Mouse (Mus musculus): ENCODE data around the gene Grik4.

Grik4 gene

DNA sequence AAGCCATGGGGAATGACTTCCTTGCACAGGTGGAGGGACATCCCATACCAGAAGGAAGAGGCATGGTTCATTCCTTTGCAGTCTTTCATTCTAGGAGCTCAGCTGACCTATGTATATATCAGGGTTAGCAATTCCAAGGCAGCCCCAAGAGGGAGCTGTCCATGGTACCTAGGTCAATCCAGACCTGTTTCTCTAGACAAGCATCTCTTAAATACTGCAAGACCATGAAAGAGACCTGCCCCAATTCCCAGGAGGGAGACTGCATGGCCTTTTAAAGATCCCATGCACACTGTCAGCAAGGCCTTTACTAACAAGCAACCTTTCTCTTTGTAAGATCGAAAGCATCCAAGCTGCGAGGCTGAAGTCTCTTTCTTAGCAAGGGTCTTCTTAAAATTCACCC lies 291.5 kb downstream of the Grik4 start:
- DNase-seq: no peak

DNA sequence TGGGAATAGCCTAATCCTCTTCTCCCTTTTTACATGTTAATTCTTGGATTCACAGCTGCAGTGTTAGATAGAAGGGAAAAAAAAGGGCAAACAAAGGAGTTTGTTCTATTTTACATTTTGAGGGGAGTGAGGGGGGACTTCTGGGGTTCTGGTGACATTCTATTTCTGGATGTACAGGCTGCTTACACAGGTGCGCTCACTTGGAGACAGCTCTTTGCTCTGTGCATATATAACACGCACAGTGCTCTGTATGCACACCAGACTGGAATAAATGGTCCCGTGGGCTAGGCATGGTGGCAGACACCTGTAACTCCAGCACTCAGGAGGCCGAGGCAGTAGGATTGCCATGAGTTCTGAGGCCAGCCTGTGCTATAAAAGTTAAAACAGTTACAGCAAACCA lies 292.0 kb downstream of the Grik4 start:
- DNase-seq: no peak

DNA sequence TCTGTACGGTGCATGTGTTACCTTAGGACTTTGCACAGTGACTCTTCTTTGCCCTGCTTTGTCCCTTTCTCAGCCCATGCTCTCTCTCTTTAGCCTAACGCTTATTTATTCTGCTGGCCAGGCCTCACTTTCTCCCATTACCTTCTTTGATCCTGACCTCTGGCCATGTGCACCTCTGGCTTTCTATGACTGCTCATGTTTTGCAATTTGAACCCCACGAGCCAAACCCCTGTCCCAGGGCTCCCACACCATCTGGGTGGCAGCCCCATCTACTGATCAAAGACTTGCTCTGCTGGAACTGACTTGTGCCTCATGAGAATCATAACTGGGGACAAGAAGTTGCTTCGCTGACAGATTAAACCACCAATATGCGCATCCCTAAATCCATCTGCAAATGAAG lies 294.4 kb downstream of the Grik4 start:
- no peak for DNase-seq

DNA sequence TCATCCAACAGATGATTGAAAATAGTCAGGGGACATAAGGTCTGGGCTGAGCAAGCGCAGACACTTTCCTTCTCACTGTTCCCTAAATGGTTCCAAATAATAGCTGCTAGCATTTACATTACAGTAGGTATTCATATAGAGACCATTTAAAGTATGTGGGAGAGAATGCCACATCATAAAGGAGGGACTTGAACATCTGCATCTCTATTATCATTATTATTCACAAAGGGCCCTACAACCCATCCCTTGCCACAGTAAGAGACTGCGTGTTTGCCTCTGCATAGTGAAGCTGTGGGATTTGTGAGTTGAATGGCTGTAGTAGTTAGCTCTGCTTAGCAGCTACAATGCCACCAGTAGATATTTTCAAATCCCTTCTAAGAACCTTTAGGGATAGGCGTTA lies 296.2 kb downstream of the Grik4 start:
- DNase-seq: no peak

DNA sequence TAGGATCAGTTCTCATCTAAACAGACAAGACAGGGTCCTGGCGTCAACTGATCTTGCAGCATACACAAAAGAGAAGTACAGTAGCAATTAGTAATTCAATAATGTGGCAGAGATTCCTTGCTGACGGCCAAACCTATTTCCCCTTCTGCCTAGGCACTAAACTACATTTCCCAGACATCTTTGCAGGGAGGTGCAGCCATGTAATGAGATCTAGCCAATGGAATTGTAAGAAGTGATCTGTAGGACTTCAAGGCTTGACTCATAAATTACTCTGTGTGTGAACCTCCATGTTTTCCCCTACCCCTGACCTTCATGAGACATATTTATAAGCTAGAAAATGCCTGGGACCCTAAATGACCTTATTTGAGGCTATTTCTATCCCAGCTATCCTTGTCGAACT lies 296.7 kb downstream of the Grik4 start:
- no peak for DNase-seq

DNA sequence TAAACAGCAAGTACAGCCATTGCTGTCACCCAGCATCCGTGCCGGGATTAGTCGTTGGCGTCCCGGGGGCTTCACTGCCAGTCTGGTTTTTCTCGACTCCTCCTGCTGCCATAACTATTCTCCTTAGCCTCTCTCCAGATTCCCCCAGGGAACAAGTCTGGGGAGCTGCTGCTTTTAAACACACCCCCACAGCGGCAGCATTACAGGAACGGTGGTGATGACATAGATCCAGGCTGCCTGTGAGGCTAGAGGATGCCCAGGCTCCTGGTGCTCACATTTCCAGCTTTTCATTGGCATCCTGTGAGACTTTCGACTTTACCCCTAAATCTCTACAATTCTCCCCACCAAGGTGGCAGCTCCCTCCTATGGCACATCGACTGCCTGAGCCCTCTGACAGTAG lies 297.5 kb downstream of the Grik4 start:
- no peak for DNase-seq

DNA sequence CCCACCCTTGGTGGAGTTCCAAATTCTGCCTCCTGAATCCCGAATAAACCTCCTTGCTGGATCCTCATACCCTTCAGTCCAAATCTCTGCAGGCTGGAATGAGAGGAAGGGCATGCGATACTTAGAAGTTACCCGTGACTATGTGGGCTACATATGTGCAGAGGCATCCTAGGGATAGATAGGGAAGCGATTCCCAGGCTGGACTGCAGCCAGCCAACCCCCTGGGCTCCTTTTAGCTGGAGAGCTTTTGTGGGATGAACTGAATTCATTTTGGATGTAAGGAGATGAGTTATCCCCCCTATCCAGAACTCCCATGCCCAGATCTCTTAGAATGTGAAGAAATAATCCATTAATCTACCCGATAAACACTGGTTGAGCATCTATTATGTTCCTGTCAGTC lies 299.1 kb downstream of the Grik4 start:
- DNase-seq: no peak

DNA sequence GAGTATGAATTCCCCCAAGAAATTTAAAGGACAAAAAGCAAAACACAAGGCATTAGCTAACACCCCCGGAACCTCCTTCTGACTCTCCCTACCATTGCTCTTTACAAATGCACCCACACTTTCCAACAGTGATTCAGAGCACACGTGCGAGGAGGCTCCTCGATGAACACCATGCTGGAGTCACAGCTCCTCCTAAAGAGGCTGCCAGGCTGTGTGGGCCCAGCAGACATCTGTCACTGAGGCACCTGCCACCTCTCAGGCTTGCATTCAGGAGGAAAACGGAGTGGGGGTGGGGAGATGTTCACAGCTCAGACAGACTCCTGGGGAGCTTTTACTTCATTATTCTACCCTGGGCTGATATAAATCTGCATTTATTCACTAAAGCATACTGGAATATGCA lies 301.5 kb downstream of the Grik4 start:
- DNase-seq: no peak

DNA sequence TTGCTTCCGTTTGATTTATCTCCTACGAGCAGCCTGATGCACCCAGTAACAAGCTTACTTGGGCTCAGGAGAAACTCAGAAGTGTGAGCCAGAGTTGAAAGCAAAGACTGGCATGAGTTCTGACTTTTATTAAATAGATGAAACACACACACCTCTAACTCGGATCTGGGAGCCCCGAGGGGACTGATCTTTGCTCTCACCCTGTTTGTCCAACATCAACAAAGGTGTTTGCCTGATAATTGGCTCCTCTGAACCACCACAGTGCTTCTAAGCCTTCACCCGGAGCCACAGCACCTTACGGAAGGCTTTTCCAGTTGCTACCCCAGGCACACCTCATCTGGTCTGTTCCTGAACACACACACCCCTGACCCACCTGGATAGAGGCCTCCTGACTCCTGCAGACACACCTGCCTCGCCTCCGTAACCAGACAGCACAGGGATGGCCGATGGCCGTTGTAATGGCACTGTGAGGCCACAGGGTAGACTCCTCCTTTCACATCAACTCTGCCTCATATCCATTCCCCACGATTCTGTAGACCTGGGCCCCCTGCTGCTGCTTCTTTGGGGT lies 302.7 kb downstream of the Grik4 start:
- DNase-seq: no peak

DNA sequence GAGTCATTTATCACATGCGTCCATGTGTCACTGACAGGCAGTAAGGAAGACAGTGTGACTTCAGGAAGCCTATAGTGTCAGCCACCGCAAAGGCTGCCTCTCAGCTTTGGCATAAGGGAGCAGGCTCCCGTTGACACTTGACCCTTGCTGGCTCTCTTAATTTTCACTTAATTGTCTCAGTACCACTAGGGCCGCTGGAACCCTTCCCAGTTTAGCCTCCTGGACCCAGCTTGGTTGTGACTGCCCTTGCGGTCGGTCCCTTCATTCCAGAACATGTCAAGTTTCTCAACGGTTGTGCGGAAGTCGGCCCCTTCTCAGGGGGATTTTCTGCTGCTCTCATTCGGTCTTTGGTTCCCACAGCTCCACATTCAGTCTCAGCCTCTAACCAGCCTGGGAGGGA lies 307.8 kb downstream of the Grik4 start:
- no peak for DNase-seq

DNA sequence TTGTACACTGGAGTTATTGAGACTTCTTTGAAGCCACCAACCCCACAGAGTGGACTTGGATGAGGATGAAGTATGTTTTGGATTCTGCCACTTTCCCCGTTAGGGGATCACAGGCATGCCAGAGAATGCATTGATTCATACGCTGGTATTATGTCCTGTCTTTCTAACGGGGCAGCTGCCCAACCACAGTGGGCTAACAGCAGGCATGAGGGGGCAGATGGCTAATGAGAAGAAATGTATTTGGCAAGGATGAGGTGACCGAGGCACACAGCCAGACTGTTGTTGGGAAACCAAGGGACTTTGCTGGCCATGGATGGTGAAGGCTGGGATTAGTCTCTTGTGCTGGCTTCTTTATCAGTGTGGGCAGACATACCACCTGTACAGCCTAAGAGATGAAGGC lies 312.8 kb downstream of the Grik4 start:
- DNase-seq: no peak

DNA sequence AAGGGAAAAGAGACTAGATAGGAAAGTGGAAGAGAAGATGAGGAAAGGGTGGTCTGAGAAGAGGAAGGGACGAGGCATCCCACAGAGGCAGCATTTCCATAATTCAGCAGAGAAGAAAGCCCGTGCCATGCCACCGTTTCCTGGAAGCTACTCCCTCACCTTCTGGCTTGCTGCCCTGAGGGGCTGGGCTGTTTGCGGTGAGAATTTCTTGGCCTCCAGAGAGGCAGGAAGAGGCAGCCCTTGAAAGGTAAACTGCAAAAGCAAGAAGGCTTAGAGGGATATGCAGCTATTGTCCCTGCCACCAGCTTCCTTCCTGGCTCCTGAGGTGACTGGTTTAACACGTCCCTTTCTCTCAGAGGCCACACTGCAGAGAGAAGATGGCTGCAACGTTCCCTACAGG lies 316.7 kb downstream of the Grik4 start:
- DNase-seq: no peak

DNA sequence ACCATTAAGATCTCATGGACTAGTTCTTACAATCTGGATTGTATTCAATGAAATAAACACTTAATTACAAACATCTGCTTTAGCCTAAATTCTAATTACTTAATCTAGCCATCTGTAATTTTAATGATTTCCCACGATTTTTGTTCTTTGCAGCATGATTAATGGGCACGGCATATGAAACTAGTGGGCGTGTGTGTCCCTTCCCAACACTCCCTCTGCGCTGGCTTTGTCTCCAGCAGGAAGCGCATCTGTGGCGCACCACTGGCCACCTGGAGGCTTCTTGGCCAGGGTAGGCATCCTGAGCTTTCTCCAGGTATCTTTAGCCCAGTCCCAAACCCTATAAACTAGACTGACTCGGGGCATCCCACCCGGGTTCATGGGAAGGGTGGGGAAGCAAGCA lies 317.1 kb downstream of the Grik4 start:
- DNase-seq: no peak

DNA sequence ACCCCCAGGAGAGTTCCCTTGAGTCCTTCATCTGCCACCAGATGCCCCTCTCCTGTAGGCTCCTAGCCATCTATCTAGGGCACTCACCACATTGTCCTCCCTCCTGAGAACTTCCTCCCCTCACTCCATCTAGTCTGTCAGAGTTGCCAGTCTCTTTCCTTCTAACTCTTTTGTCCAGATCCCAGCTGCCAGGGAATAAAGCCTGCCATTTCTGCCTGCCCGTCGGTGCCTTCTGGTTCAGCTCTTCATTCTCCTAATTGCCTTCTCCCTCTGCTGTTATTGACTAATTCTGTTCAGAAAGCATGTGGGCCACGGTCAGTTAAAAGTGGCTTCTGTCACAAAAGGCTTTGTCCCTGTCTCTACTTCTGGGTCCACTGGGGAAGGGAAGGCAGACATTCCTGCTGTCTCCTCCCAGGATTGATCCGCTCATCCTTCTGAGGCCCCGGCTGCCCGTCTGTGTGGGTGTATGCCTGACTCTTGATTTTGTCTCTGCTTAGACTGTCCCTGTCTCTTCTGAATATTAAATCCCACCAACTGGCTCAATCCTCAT lies 318.0 kb downstream of the Grik4 start:
- DNase-seq: no peak

DNA sequence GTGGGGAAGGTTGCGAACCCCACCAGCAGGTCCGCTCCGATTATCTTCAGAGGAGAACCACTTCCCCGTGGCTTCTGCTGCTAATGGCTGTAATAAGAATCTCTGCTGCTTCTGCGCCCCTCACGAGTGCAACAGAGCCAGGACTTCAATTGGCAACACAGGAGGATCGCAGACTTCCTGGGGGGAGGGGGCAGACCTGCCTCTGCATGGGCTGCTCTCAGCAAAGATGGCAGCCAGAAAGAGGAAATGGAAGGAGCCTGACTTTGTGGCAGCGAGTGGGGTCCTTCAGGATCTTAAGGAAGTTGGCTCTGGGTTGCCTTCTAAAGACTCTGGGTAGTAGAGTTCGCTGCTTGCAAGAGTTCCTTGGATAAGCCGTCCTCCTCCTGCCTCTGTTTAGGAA lies 329.9 kb downstream of the Grik4 start:
- no peak for DNase-seq

DNA sequence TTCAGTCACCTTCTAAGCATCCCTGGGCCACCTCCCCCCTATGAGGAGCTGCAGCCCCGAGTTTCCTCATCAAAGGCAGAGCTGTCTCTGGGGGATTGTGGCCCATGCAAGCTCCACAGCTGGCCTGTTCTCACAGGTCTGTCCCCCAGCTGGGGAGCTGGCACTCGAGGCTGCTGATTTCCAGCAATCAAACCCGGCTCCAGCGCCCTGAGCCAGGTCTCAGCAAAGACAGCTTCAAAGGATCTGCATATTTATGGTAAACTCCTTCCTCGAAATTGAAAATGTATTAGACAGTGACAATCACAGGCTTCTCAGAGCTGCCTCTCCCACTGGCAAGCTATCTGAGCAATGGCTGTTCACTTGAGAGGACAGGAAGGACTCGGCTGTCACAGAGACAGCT lies 330.5 kb downstream of the Grik4 start:
- no peak for DNase-seq

DNA sequence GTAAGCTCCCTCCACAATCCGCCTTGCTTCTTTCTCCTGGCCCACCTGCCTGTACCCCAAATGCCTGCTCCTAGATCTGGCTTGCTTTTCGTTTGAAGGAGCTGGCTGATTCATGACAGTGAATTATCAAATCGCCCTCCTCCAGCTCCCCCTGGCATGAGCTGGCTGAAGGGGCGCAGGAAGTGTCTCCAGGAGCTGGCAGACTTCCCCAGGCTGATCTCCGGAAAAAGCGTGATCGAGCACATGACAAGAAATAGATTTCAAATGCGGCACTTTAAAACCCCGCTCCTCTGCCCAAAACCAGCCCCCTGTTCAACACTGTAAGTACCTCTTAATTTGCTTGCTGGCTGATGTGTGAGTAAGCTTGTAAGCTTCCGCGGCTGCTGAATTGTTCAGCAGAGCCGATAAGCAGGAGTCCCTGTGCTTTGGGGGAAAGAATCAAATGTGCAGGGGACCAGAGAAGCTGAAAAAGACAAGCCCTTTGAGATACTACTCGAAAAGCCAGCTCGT lies 331.8 kb downstream of the Grik4 start:
- DNase-seq: no peak

DNA sequence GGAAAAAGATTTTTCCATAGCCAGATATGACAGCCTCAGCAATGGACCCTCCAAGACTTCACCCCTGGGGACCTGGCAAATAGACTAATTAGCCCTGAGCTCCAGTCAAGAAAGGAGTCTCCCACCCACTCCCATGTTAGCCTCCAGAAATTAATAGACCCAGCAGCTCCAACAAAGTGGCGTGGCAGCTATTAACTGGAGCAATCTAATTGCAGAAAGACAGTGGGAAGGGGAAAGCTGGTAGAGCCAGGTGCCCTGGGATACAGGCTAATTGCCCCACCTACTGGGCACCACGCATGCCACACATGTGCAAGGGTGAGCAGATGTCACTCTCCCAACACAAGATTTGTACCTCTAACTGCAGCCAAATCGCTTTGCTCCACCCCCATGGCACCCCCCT lies 342.8 kb downstream of the Grik4 start:
- DNase-seq: no peak

DNA sequence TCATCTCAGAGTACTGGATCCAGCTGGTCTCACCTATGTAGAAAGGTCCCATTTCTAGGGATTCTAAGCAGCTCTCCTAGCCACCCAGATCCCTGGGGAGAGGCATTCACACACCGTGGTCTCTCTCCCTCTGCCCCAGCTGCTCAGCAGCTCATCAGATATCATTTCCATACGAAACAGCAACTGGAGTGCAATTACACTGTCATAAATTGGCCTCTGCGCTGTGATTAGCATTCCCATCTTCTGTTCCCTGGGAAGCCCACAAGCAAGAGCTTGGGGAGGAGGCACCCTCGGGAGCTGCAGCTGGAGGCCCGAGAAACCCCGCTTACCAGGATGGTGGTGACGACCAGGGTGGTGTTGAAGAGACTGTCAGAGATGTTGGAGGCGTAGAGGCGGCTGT lies 346.8 kb downstream of the Grik4 start:
- no peak for DNase-seq

DNA sequence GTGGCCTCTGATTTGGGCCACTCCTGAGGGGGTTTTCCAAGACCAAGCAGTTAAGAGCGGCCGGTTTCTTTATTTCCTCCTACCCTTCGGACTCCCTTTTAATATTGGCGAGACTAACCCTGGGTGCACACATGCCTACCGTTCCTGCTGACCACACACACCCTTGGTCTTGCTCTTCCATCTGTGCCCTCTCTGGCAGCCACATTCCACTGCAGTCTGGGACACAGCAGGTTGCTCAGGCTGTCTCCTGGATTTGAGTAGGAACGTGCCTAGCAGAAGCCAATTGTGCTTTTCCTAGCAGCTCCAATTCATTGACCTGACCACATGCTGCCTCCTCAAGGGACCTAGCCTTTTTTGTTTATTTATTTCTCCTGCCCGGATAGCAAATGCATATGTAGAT lies 365.8 kb downstream of the Grik4 start:
- no peak for DNase-seq

DNA sequence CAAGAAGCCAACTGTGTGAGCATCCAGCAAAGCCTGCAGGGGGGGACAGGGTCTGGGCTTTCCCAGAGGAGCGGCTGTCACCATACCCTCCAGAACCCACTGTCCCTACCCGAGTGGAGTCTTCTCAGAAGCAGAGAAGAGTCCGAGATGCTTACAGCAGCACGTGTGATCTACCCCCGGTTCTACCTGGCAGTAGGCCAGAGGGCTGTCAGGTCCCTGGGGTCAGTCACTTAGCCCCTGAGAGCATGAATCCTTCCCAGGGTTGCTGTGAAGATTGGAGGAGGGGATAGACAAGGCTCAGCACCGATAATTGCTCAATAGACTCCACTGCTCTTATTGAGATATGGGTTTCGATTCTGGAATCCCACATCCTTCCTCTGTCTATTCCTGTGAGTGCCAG lies 366.2 kb downstream of the Grik4 start:
- no peak for DNase-seq

DNA sequence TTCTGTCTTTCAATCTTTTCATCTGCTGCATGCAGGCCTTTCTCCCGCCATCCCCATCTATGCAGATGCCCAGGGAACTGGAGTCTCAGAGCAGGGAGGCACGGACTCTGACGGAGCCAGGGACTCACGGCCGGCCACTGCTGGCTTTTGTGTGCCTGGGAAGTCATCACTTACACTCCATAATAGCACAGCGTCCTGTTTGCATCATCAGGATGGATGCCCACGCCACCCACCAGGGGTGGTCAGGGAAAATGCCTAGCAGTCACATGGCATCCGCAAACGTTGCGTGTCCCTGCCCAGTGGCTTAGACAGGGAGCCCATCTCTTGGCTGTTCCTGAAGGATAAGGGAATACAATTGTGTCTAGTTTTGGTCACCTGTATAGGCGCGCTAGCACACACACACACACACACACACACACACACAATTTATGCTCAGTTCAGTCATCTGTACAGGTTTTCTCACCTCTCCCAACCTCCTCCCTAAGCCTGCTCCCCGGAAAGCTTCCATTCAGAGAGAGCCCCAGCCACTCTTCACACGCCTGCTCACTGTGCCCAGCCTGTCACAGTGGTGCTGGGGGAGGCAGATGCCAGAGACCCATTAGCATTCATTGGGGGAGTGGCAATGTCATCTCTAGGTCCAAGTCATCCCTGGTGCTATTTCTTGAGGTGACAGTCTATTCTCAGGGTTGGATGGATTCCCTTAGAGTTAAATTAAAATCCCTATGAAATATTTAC lies 370.5 kb downstream of the Grik4 start:
- DNase-seq: no peak

DNA sequence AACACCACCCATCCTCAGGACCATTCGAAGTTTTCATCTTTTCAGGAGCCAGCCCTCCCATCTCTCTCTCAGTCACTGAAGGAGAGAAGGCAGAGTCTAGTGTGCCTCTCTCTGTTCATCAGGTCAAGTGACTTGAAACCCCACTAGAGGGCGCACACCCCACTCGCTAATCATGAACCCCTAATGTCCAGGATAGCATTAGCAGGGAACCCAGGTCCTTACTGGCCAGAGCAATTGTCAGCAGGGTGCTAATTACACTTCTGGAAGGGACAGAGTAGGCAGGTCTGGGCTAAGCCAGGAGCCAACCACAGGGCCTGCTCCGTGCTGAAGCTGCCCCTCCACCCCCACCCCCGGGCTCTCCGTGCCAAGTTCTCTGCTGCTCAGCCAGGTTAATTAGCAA lies 371.1 kb downstream of the Grik4 start:
- peak; percentile 73 for DNase-seq

DNA sequence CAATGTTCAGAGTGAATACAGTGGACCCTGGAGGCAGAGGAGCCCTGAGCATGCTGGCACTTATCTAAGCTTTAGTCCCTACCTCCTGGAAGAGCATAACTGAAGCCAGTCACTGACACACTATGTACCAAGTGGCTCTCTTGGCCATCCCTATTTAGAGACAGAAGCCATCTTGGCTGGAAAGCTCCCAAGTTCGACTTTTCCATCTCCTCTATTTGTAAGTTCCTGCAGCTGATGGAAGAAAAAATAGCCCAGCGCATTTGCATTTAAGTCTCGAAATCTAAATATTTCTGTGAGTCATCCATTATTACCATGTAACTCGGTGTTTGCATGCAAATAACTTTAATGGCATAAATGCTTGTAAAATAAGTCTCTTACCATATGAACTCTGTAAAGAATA lies 378.4 kb downstream of the Grik4 start:
- DNase-seq: no peak

DNA sequence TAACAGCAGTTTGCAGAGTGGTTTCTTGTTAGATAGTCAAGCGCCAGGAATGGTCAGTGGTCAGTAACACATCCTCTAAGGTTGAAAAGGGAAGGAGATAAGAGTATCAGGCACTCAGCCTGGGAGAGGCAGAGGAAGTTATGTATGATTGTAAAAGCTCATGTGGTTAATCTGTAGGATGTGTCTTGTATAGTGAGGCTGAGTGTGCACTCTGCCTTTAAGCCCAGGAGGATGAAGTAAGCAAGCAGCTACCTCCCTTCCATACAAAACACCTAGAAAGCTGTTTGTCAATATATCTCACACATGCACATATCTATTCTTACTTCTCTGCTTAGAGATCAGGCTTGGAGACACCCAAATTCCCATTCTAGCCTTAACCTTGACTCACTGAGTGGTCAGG lies 389.1 kb downstream of the Grik4 start:
- DNase-seq: no peak

All from right cerebral cortex, postnatal 4 days (tissue).